Mouse (Mus musculus) yolk sac, embryonic 10.5 days (tissue): ENCODE data around the gene Lyve1.
"Not testable (repeated sequence)": the region's sequence is repeated elsewhere in the genome, so short reads cannot be mapped to it uniquely, and the experiment has no call there.

Experiments used
- DNase-seq: peaks from one replicate; pipeline ENCODE4 v3.0.0-alpha.2; 2017; ENCODE audit warnings: low spot score

The Lyve1 gene

GRCm38 (mm10) chr7:110862751-110863289, at the start of gene Lyve1:
Lyve1 (minus strand) TSS chr7:110863239.
- DNase-seq, result no peak

GRCm38 (mm10) chr7:110908209-110909144, 45.4 kb upstream of the Lyve1 start:
- no peak for DNase-seq

- no peak for DNase-seq
These were observed 43.5 kb upstream of the Lyve1 start for GRCm38 (mm10) chr7:110906566-110906965.

- DNase-seq, result no peak
These were observed 40.2 kb upstream of the Lyve1 start for GRCm38 (mm10) chr7:110903226-110903625.

- no peak for DNase-seq
These were observed 34.2 kb upstream of the Lyve1 start for GRCm38 (mm10) chr7:110897202-110897601.

- no peak for DNase-seq
These were observed 33.4 kb upstream of the Lyve1 start for GRCm38 (mm10) chr7:110896453-110896852.

- not testable (repeated sequence) for DNase-seq
These were observed 32.7 kb upstream of the Lyve1 start for GRCm38 (mm10) chr7:110895772-110896171.

GRCm38 (mm10) chr7:110894673-110895072, 31.6 kb upstream of the Lyve1 start:
- no peak for DNase-seq

GRCm38 (mm10) chr7:110893943-110894610, 31.0 kb upstream of the Lyve1 start:
- peak; percentile 86 for DNase-seq

GRCm38 (mm10) chr7:110891501-110891986, 28.5 kb upstream of the Lyve1 start:
- peak; percentile 85 for DNase-seq

GRCm38 (mm10) chr7:110881746-110882333, 18.8 kb upstream of the Lyve1 start:
- DNase-seq, result peak; percentile 74

- no peak for DNase-seq
These were observed 15.0 kb upstream of the Lyve1 start for GRCm38 (mm10) chr7:110878028-110878427.

GRCm38 (mm10) chr7:110876965-110877364, 13.9 kb upstream of the Lyve1 start:
- no peak for DNase-seq

GRCm38 (mm10) chr7:110868807-110869206, 5.8 kb upstream of the Lyve1 start:
- DNase-seq, result no peak

GRCm38 (mm10) chr7:110867116-110867515, 4.1 kb upstream of the Lyve1 start:
- DNase-seq, result no peak

- DNase-seq, result no peak
These were observed 3.0 kb upstream of the Lyve1 start for GRCm38 (mm10) chr7:110866021-110866420.

- DNase-seq, result no peak
These were observed 2.5 kb upstream of the Lyve1 start for GRCm38 (mm10) chr7:110865570-110865969.

GRCm38 (mm10) chr7:110865038-110865437, 2.0 kb upstream of the Lyve1 start:
- DNase-seq, result peak; percentile 69

- peak; percentile 80 for DNase-seq
These were observed 2.9 kb downstream of the Lyve1 start for GRCm38 (mm10) chr7:110860129-110860528.

GRCm38 (mm10) chr7:110855604-110856003, 7.4 kb downstream of the Lyve1 start:
- DNase-seq, result no peak

- no peak for DNase-seq
These were observed 8.0 kb downstream of the Lyve1 start for GRCm38 (mm10) chr7:110854927-110855546.

GRCm38 (mm10) chr7:110854519-110854918, 8.5 kb downstream of the Lyve1 start:
- no peak for DNase-seq
